Mouse (Mus musculus): ENCODE data around the gene Ppp1r1b. TPM values are rescaled to one million over a fixed set of nuclear protein-coding genes. Genes with fewer than 3 reads are reported as not detected.

Gene Ppp1r1b
- total RNA-seq (2021), result 100 to 1,000 TPM; 225 to 310 TPM
- long read RNA-seq, experiment 1, transcript Ppp1r1b-205 (4 exons, 792 nt), result minor isoform, 5 of 288 reads
- long read RNA-seq, experiment 1, transcript Ppp1r1b-201 (7 exons, 2,001 nt), result major isoform, 266 of 288 reads
- long read RNA-seq, experiment 1, partial matches to known transcripts, result 8 of 288 reads
- long read RNA-seq, experiment 1, other reads (novel, unspliced or antisense), result 6 of 288 reads
- long read RNA-seq, experiment 2, transcript Ppp1r1b-205 (4 exons, 792 nt), result minor isoform, 21 of 293 reads
- long read RNA-seq, experiment 2, transcript Ppp1r1b-201 (7 exons, 2,001 nt), result major isoform, 246 of 293 reads
- long read RNA-seq, experiment 2, partial matches to known transcripts, result 12 of 293 reads
- long read RNA-seq, experiment 2, other reads (novel, unspliced or antisense), result 9 of 293 reads

GRCm38 (mm10) chr11:98348083-98348961 is at the start of gene Ppp1r1b:
TSS of gene Ppp1r1b (plus strand) at chr11:98348404.
- peak; percentile 72 to 82 for DNase-seq (ENCODE audit: low spot score in 2 of 2)

GRCm38 (mm10) chr11:98298484-98299205 is 49.6 kb upstream of the Ppp1r1b start:
- DNase-seq (ENCODE audit: low spot score in 2 of 2), result no peak

DNA sequence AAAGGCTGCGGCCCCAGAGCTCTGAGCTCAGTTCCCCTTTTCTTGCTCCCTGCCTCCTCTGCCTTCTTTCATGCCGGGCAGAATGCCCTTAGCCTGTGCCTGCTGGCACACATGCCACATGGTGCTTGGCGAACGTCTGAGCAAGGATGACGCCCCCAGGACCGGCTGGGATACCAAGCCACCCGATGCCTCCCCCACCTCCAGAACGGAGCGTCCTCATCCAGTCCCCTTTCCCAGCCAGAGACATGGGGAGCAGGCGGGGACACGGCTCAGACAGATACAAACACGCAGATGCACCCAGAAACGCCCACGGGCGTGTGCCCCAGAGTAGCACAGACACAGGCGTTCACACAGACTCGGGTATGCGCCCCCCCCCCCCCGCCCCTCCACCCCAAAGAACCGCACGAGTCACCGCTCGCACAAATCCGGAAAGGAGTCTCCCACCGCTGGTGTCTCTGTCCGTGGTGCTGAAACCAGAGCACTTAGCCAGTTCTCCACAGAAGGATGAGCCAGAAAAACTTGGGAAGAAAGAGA is 34.3 kb upstream of the Ppp1r1b start:
- peak; percentile 72 to 83 for DNase-seq (ENCODE audit: low spot score in 2 of 2)

- DNase-seq (ENCODE audit: low spot score in 2 of 2), result no peak
Observed at GRCm38 (mm10) chr11:98317479-98317878, 30.7 kb upstream of the Ppp1r1b start.

- peak in 1 of 2 experiments; percentile 25 for DNase-seq (ENCODE audit: low spot score in 2 of 2)
Observed at GRCm38 (mm10) chr11:98318421-98319116, 29.6 kb upstream of the Ppp1r1b start.

DNA sequence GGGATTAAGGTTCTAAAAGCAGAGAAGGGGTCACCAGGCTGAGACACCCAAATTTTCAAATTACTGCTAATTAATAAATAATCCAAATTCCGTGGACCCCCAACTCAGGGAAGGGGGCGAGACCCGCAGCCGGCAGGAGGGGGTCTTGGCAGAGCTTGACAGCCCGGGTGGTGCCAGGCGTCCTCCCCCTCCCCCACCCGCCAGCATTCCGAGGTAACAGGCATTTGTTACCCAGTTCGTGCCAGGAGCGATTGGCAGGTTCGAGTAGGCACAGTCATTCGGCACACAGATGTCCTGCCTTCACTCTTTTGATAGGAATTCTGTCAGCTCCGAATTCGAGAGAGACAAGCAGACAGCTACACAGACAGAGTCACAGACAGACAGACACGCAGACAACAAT is 29.1 kb upstream of the Ppp1r1b start:
- DNase-seq (ENCODE audit: low spot score in 2 of 2), result no peak

- no peak for DNase-seq (ENCODE audit: low spot score in 2 of 2)
Observed at GRCm38 (mm10) chr11:98319544-98319943, 28.7 kb upstream of the Ppp1r1b start.

- no peak for DNase-seq (ENCODE audit: low spot score in 2 of 2)
Observed at GRCm38 (mm10) chr11:98319944-98320343, 28.3 kb upstream of the Ppp1r1b start.

DNA sequence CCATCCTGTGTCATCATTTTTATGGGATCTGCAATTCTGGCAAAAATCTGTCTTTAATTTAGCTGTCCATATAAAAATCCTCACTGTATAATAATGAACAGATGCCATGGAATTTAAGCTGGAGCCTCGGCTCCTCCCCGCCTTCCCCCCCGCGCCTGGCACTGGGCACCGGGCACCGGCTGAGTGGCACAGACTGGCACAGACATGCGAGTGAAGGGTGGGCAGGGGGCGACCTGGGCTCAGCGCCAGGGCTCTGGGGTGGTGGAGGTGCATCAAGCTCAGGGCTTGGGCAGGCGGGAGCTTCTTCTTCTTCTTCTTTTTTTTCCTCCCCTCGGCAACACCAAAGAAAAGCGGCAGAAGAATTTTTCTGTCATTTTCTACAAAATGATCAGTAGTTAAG is 27.8 kb upstream of the Ppp1r1b start:
- DNase-seq (ENCODE audit: low spot score in 2 of 2), result peak in 1 of 2 experiments; percentile 30

GRCm38 (mm10) chr11:98320806-98321676 is 27.2 kb upstream of the Ppp1r1b start:
- peak in 1 of 2 experiments; percentile 31 for DNase-seq (ENCODE audit: low spot score in 2 of 2)

GRCm38 (mm10) chr11:98321677-98322003 is 26.6 kb upstream of the Ppp1r1b start:
- DNase-seq (ENCODE audit: low spot score in 2 of 2), result no peak

- no peak for DNase-seq (ENCODE audit: low spot score in 2 of 2)
Observed at GRCm38 (mm10) chr11:98322159-98322558, 26.0 kb upstream of the Ppp1r1b start.

- DNase-seq (ENCODE audit: low spot score in 2 of 2), result no peak
Observed at GRCm38 (mm10) chr11:98323136-98323866, 24.9 kb upstream of the Ppp1r1b start.

DNA sequence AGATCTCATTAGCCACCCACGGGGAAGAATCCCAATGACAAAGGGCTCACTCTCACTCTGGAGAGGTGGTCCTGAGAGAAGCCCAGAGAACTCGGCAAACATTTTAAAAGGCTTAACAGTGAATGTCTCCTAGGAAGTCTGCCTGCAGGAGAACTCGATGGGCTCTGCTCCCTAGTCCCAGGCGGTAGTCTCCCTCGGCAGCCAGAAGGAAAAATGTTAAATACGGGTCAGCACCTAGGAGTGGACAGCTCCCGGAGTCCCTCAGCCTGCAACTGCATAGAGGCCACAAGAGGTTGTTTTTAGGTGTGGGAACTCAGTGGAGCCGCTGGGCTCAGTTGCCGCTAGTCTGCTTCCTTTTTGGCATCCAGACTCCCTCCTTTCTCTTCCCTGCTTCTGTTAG is 24.3 kb upstream of the Ppp1r1b start:
- DNase-seq (ENCODE audit: low spot score in 2 of 2), result peak in 1 of 2 experiments; percentile 17

DNA sequence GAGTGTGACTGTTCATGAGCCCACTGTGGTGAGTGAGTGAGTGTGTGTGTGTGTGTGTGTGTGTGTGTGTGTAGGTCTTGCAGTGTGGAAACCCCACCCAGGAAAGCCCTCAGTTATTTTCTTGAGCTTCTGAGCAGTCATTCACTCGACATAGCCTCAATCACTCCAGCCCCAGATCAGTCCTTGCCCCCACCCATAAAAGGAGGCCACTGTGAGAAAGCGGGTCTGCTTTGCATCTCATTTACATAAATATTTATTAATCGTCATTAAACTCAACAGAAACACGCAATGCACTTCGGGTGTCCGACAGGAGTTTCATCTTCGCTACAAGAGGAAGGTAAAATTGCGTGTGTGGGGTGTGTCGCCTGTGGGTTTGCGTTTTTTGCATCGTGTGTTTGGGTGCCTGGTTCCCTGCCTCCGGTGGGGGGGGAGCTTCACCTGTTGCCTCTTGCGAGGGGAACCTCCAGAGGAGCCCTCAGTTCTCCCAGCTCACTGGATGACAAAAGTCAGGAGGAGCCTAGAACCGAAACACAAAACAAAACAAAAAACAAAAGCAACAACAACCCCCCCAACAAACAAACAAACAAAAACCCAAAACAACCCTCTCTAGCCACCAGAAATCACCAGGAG is 22.9 kb upstream of the Ppp1r1b start:
- DNase-seq (ENCODE audit: low spot score in 2 of 2), result no peak

- DNase-seq (ENCODE audit: low spot score in 2 of 2), result no peak
Observed at GRCm38 (mm10) chr11:98325821-98326218, 22.4 kb upstream of the Ppp1r1b start.

GRCm38 (mm10) chr11:98326741-98327135 is 21.5 kb upstream of the Ppp1r1b start:
- no peak for DNase-seq (ENCODE audit: low spot score in 2 of 2)

Data from left cerebral cortex, adult 18-20 months (tissue).